Mouse (Mus musculus) embryonic stem cell, embryonic (primary cell): Measurements from ENCODE around the gene Zfp444.

Source experiments
- CTCF ChIA-PET, 4 experiments: fragments of 300-600 bp in 2 of 4; fragments of 350-600 bp in 2 of 4; sonication (Branson Sonifier 250); formaldehyde crosslinking; loops; one replicate each; lab custom pipeline; 2022; ENCODE audit warnings: inconsistent platforms in 2 of 4; lab: Charles Lee
- POLR2A ChIA-PET, 4 experiments: fragments of 300-600 bp in 2 of 4; fragments of 350-600 bp in 2 of 4; sonication (Branson Sonifier 250); formaldehyde crosslinking; loops; one replicate each; lab custom pipeline; 2022; ENCODE audit warnings: antibody characterized with exemption in 4 of 4, inconsistent platforms in 1 of 4; lab: Charles Lee

The Zfp444 gene

GRCm38 (mm10) chr7:6174365-6174987 is 2.5 kb downstream of the Zfp444 start:
- CTCF ChIA-PET, result interaction anchor here (0.5 to 3.2 kb wide), 21 partner anchors 10 to 1223 kb away, joined by 3 to 25 read pairs (median 4); partner anchors contain the start of genes Zfp667 (in 1 of the 4) and Zfp787 (in 1 of the 4)
- POLR2A ChIA-PET, result interaction anchor here (0.6 to 6.2 kb wide), 21 partner anchors 10 to 1249 kb away, joined by 3 to 32 read pairs (median 4); partner anchors contain the start of genes Zfp787 (in 3 of the 4), Ssc5d (in 1 of the 4) and Zfp78 (in 1 of the 4)

- CTCF ChIA-PET, result interaction anchor here in 3 of 4 experiments (0.6 to 1.8 kb wide), 6 partner anchors 15 to 280 kb away, joined by 4 to 5 read pairs (median 5); no protein-coding TSS in a partner anchor
- POLR2A ChIA-PET, result interaction anchor here in 3 of 4 experiments (0.6 to 5.0 kb wide), 6 partner anchors 8 to 23 kb away, joined by 3 to 29 read pairs (median 5); partner anchors contain the start of gene Zfp787 (in 1 of the 3)
These were observed 7.0 kb downstream of the Zfp444 start for GRCm38 (mm10) chr7:6179013-6179412.

- CTCF ChIA-PET, result interaction anchor here in 3 of 4 experiments (1.1 to 2.5 kb wide), 3 partner anchors 11 to 56 kb away, joined by 4 to 7 read pairs (median 5); no protein-coding TSS in a partner anchor
These were observed 10.9 kb downstream of the Zfp444 start for GRCm38 (mm10) chr7:6182882-6183281.

GRCm38 (mm10) chr7:6183802-6184201 is 11.8 kb downstream of the Zfp444 start:
- ChIA-PET CTCF (interaction anchor here (0.6 to 2.5 kb wide), 12 partner anchors 9 to 1251 kb away, joined by 3 to 7 read pairs (median 4); partner anchors contain the start of gene Zfp444 (in 1 of the 4)), POLR2A (interaction anchor here (1.0 to 3.4 kb wide), 15 partner anchors 9 to 75 kb away, joined by 3 to 32 read pairs (median 5); partner anchors contain the start of genes Zfp444 (in 2 of the 4), Zfp787 (in 2 of the 4) and Galp (in 1 of the 4))

More at GRCm38 (mm10) chr7:6182882-6183281, 10.9 kb downstream of the Zfp444 start:
- POLR2A ChIA-PET, result interaction anchor here in 3 of 4 experiments (0.5 to 3.4 kb wide), 10 partner anchors 10 to 1112 kb away, joined by 3 to 32 read pairs (median 4); partner anchors contain the start of genes Zfp444 (in 2 of the 3), Galp (in 1 of the 3) and Zfp787 (in 1 of the 3)

- POLR2A ChIA-PET, result interaction anchor here (0.5 to 3.4 kb wide), 13 partner anchors 10 to 121 kb away, joined by 3 to 32 read pairs (median 5); partner anchors contain the start of genes Zfp444 (in 2 of the 4), Zfp787 (in 2 of the 4) and Galp (in 1 of the 4)
- CTCF ChIA-PET, result interaction anchor here in 3 of 4 experiments (0.6 to 2.5 kb wide), 8 partner anchors 10 to 213 kb away, joined by 3 to 7 read pairs (median 4); partner anchors contain the start of gene Zfp444 (in 1 of the 3)
These were observed 12.5 kb downstream of the Zfp444 start for GRCm38 (mm10) chr7:6184521-6184920.

- ChIA-PET POLR2A (interaction anchor here in 1 of 4 experiments (1.0 to 3.4 kb wide), 3 partner anchors 8 to 21 kb away, joined by 4 to 32 read pairs (median 5); partner anchors contain the start of gene Zfp444), CTCF (interaction anchor here (0.6 to 2.5 kb wide), 6 partner anchors 8 to 59 kb away, joined by 3 to 7 read pairs (median 3); no protein-coding TSS in a partner anchor)
These were observed 13.4 kb downstream of the Zfp444 start for GRCm38 (mm10) chr7:6185391-6185790.

GRCm38 (mm10) chr7:6186176-6186575 is 14.2 kb downstream of the Zfp444 start:
- POLR2A ChIA-PET, result interaction anchor here in 2 of 4 experiments (1.0 to 2.3 kb wide), 5 partner anchors 8 to 59 kb away, joined by 3 to 14 read pairs (median 4); partner anchors contain the start of gene Zfp444 (in 1 of the 2)

GRCm38 (mm10) chr7:6186756-6187155 is 14.7 kb downstream of the Zfp444 start:
- POLR2A ChIA-PET, result interaction anchor here in 3 of 4 experiments (0.5 to 2.3 kb wide), 12 partner anchors 8 to 60 kb away, joined by 3 to 14 read pairs (median 3); partner anchors contain the start of genes Zfp444 (in 2 of the 3) and Zfp787 (in 1 of the 3)
- CTCF ChIA-PET, result interaction anchor here in 2 of 4 experiments (0.7 to 4.4 kb wide), 4 partner anchors 11 to 60 kb away, joined by 3 to 33 read pairs (median 7); no protein-coding TSS in a partner anchor

More at GRCm38 (mm10) chr7:6186176-6186575, 14.2 kb downstream of the Zfp444 start:
- CTCF ChIA-PET, result interaction anchor here (0.6 to 4.4 kb wide), 6 partner anchors 8 to 140 kb away, joined by 3 to 33 read pairs (median 5); no protein-coding TSS in a partner anchor

GRCm38 (mm10) chr7:6189542-6189941 is 17.5 kb downstream of the Zfp444 start:
- ChIA-PET CTCF (interaction anchor here (0.8 to 4.4 kb wide), 25 partner anchors 9 to 93 kb away, joined by 3 to 46 read pairs (median 4); partner anchors contain the start of gene Zfp444 (in 2 of the 4)), POLR2A (interaction anchor here (0.6 to 4.6 kb wide), 31 partner anchors 8 to 1175 kb away, joined by 3 to 29 read pairs (median 4); partner anchors contain the start of genes Zfp444 (in 3 of the 4), Zfp787 (in 2 of the 4), Fiz1 (in 1 of the 4) and Zfp524 (in 1 of the 4))

GRCm38 (mm10) chr7:6191376-6191775 is 19.4 kb downstream of the Zfp444 start:
- CTCF ChIA-PET, result interaction anchor here in 3 of 4 experiments (0.6 to 4.6 kb wide), 6 partner anchors 22 to 95 kb away, joined by 3 to 114 read pairs (median 10); partner anchors contain the start of gene Zfp667 (in 1 of the 3)
- POLR2A ChIA-PET, result interaction anchor here (0.6 to 4.6 kb wide), 7 partner anchors 12 to 67 kb away, joined by 3 to 29 read pairs (median 4); partner anchors contain the start of genes Zfp444 (in 1 of the 4) and Zfp787 (in 1 of the 4)

- CTCF ChIA-PET, result interaction anchor here (0.5 to 4.6 kb wide), 81 partner anchors 9 to 1328 kb away, joined by 3 to 114 read pairs (median 4); partner anchors contain the start of genes Gm3854 (in 1 of the 4), Zfp28 (in 1 of the 4), Zfp444 (in 1 of the 4) and Zfp787 (in 1 of the 4)
- POLR2A ChIA-PET, result interaction anchor here in 3 of 4 experiments (0.5 to 2.4 kb wide), 21 partner anchors 8 to 932 kb away, joined by 3 to 14 read pairs (median 3); partner anchors contain the start of genes Zfp444 (in 1 of the 3) and Zfp78 (in 1 of the 3)
These were observed 22.1 kb downstream of the Zfp444 start for GRCm38 (mm10) chr7:6194129-6194528.

GRCm38 (mm10) chr7:6195777-6196176 is 23.8 kb downstream of the Zfp444 start:
- POLR2A ChIA-PET, result interaction anchor here in 2 of 4 experiments (0.6 to 1.0 kb wide), 2 partner anchors 63 to 1134 kb away, joined by 4 read pairs; partner anchors contain the start of gene U2af2 (in 1 of the 2)
- CTCF ChIA-PET, result interaction anchor here (0.6 to 4.6 kb wide), 23 partner anchors 8 to 235 kb away, joined by 3 to 114 read pairs (median 4); partner anchors contain the start of genes Zfp444 (in 1 of the 4) and Zfp78 (in 1 of the 4)

GRCm38 (mm10) chr7:6196790-6197189 is 24.8 kb downstream of the Zfp444 start, which contains the start of gene Galp:
Gene Galp, plus strand, starts transcription at chr7:6197090.
- POLR2A ChIA-PET, result interaction anchor here in 3 of 4 experiments (0.7 to 1.7 kb wide), 8 partner anchors 13 to 327 kb away, joined by 3 to 5 read pairs (median 4); partner anchors contain the start of gene Zfp444 (in 1 of the 3)

GRCm38 (mm10) chr7:6204200-6204599 is 32.2 kb downstream of the Zfp444 start:
- CTCF ChIA-PET, result interaction anchor here (0.5 to 2.3 kb wide), 9 partner anchors 9 to 85 kb away, joined by 3 to 8 read pairs (median 3); partner anchors contain the start of gene Zfp444 (in 1 of the 4)
- POLR2A ChIA-PET, result interaction anchor here in 3 of 4 experiments (0.5 to 1.2 kb wide), 5 partner anchors 10 to 1189 kb away, joined by 3 to 5 read pairs (median 3); partner anchors contain the start of gene Fiz1 (in 1 of the 3)

More at GRCm38 (mm10) chr7:6196790-6197189, 24.8 kb downstream of the Zfp444 start, which contains the start of gene Galp:
- CTCF ChIA-PET, result interaction anchor here (0.6 to 2.6 kb wide), 12 partner anchors 9 to 1147 kb away, joined by 3 to 18 read pairs (median 5); no protein-coding TSS in a partner anchor

GRCm38 (mm10) chr7:6213144-6213543 is 41.1 kb downstream of the Zfp444 start:
- ChIA-PET POLR2A (interaction anchor here (0.6 to 2.8 kb wide), 14 partner anchors 13 to 898 kb away, joined by 3 to 15 read pairs (median 5); partner anchors contain the start of genes Galp (in 1 of the 4), Zfp667 (in 1 of the 4) and Zfp787 (in 1 of the 4)), CTCF (interaction anchor here (0.5 to 3.0 kb wide), 76 partner anchors 9 to 217 kb away, joined by 3 to 33 read pairs (median 5); partner anchors contain the start of genes Galp (in 2 of the 4), Zfp78 (in 2 of the 4), Zscan5b (in 2 of the 4) and Zfp787 (in 1 of the 4))

- ChIA-PET POLR2A (interaction anchor here in 3 of 4 experiments (0.7 to 2.8 kb wide), 12 partner anchors 10 to 1195 kb away, joined by 3 to 15 read pairs (median 3); no protein-coding TSS in a partner anchor), CTCF (interaction anchor here (0.5 to 3.0 kb wide), 13 partner anchors 9 to 1267 kb away, joined by 3 to 33 read pairs (median 9); partner anchors contain the start of genes Zfp78 (in 1 of the 4) and Zscan5b (in 1 of the 4))
These were observed 42.7 kb downstream of the Zfp444 start for GRCm38 (mm10) chr7:6214691-6215090.
